Mouse (Mus musculus): Measurements from ENCODE around the gene Dcun1d5.
"Not testable (repeated sequence)": the region's sequence is repeated elsewhere in the genome, so short reads cannot be mapped to it uniquely, and the experiment has no call there.

The Dcun1d5 gene

GRCm38 (mm10) chr9:7184172-7184896, at the start of gene Dcun1d5, which contains the start of gene Dync2h1:
Gene Dcun1d5 (plus strand): TSS chr9:7184520.
Gene Dync2h1 (minus strand): TSS chr9:7184446.
- CTCF ChIA-PET, result interaction anchor here (0.7 kb wide), 1 partner anchor 30 kb away, joined by 3 read pairs; no protein-coding TSS in a partner anchor

- CTCF ChIA-PET, result no interaction called here
These were observed 29.9 kb upstream of the Dcun1d5 start for GRCm38 (mm10) chr9:7154391-7154790.

- CTCF ChIA-PET, result no interaction called here
These were observed 25.7 kb upstream of the Dcun1d5 start for GRCm38 (mm10) chr9:7158605-7159004.

- CTCF ChIA-PET, result no interaction called here
These were observed 24.6 kb upstream of the Dcun1d5 start for GRCm38 (mm10) chr9:7159718-7160117.

GRCm38 (mm10) chr9:7160688-7161087, 23.6 kb upstream of the Dcun1d5 start:
- CTCF ChIA-PET, result no interaction called here

- CTCF ChIA-PET, result no interaction called here
These were observed 16.9 kb upstream of the Dcun1d5 start for GRCm38 (mm10) chr9:7167339-7167998.

- CTCF ChIA-PET, result no interaction called here
These were observed 10.6 kb upstream of the Dcun1d5 start for GRCm38 (mm10) chr9:7173756-7174155.

- CTCF ChIA-PET, result interaction anchor here (0.5 kb wide), 1 partner anchor 44 kb away, joined by 3 read pairs; no protein-coding TSS in a partner anchor
These were observed 7.4 kb upstream of the Dcun1d5 start for GRCm38 (mm10) chr9:7176618-7177610.

GRCm38 (mm10) chr9:7184897-7185291, 574 bp downstream of the Dcun1d5 start:
- CTCF ChIA-PET, result interaction anchor here (0.7 kb wide), 1 partner anchor 30 kb away, joined by 3 read pairs; no protein-coding TSS in a partner anchor

- CTCF ChIA-PET, result not testable (repeated sequence)
These were observed 6.4 kb downstream of the Dcun1d5 start for GRCm38 (mm10) chr9:7190694-7191093.

GRCm38 (mm10) chr9:7216240-7216639, 31.9 kb downstream of the Dcun1d5 start:
- CTCF ChIA-PET, result interaction anchor here (0.7 to 1.0 kb wide), 2 partner anchors 115 to 379 kb away, joined by 4 read pairs; no protein-coding TSS in a partner anchor

GRCm38 (mm10) chr9:7221024-7221423, 36.7 kb downstream of the Dcun1d5 start:
- CTCF ChIA-PET, result interaction anchor here (0.7 kb wide), 1 partner anchor 44 kb away, joined by 3 read pairs; no protein-coding TSS in a partner anchor

GRCm38 (mm10) chr9:7221460-7221859, 37.1 kb downstream of the Dcun1d5 start:
- CTCF ChIA-PET, result interaction anchor here (0.7 kb wide), 1 partner anchor 44 kb away, joined by 3 read pairs; no protein-coding TSS in a partner anchor

- CTCF ChIA-PET, result no interaction called here
These were observed 54.3 kb downstream of the Dcun1d5 start for GRCm38 (mm10) chr9:7238619-7239018.

GRCm38 (mm10) chr9:7239967-7240366, 55.6 kb downstream of the Dcun1d5 start:
- CTCF ChIA-PET, result no interaction called here

- CTCF ChIA-PET, result no interaction called here
These were observed 68.7 kb downstream of the Dcun1d5 start for GRCm38 (mm10) chr9:7252797-7253654.

Data from spleen, embryonic (tissue).